Mouse (Mus musculus) left cerebral cortex, adult 6 months (tissue): Measurements from ENCODE around the gene B4galt5. TPM values are rescaled to one million over a fixed set of nuclear protein-coding genes. Genes with fewer than 3 reads are reported as not detected.

Experiments used
- long read RNA-seq, 2 experiments: library from polyadenylated mRNA; unstranded; transcript quantifications; one replicate each; pipeline ENCODE4 v2.0.0; 2019 to 2020
- polyA plus RNA-seq: library from polyadenylated mRNA; unstranded; fragments of <200 nt; fragmentation: Nextera tagmentation; gene quantifications from 2 replicates; pipeline ENCODE4 v1.2.3, GENCODE M21; 2021

B4galt5 gene
- 3.4 and 5.5 TPM in 2 replicates for polyA plus RNA-seq
- long read RNA-seq, experiment 1, full-length matches to known transcripts = 1 of 7 reads
- long read RNA-seq, experiment 1, partial matches to known transcripts = 0 of 7 reads
- long read RNA-seq, experiment 1, other reads (novel, unspliced or antisense) = 6 of 7 reads
- long read RNA-seq, experiment 2, partial matches to known transcripts = 0 of 12 reads
- long read RNA-seq, experiment 2, other reads (novel, unspliced or antisense) = 12 of 12 reads

DNA sequence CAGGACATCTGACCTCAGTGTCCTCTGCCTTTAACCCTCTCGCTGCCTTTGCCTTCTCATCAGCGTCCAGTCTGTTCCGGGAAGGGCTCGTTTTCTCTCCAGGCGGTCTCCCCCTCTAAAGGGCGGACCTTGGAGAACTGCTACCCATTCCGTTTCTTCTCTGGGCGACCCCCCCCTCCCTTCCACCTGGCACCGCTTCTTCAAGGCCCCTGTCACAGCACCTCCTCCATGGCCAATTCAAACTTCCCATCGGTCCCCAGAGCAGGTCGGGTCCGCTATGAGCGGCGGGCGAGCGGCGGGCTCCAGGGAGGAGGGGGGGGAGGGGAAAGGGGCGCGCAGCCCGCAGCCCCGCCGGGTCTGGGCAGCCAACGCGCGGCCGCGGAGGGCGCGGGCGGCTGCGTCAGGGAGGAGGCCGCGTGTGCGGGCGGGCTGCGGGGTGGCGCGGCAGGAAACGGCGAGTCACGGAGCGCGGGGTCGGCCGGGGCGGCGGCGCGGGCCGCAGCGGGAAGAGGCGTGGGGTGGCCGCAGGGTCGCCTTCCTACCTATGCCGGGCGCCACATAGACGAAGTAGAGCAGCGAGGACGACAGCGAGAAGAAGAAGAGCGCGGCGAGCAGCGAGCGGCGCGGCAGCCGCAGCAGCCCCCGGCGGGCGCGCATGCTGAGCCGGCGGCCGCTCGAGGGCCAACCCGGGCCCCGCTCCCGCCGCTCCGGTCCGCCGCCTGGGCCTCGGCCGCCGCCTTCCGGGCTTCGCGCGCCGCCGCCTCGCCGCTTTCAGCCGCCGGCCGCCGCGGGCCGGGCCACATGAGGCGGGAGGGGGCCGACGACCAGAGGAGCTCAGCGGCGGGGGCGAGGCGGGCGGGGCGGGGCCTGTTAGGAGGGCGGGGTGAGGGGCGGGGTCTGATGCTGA lies at the start of gene B4galt5:
B4galt5 (minus strand) TSS at position 808 of the 907 bp plus-strand sequence.

Other genes starting within 250 kb of the B4galt5 start
- 13.9 and 14.5 TPM in 2 replicates for gene Kcnb1, start 159.0 kb downstream of the B4galt5 start, polyA plus RNA-seq
- gene Ptgis, start 108.6 kb downstream of the B4galt5 start, polyA plus RNA-seq = 1.8 and 2.0 TPM in 2 replicates
- 5.1 and 6.3 TPM in 2 replicates for gene Slc9a8, start 72.5 kb upstream of the B4galt5 start, polyA plus RNA-seq
- 67.5 and 75.6 TPM in 2 replicates for gene Rnf114, start 143.5 kb upstream of the B4galt5 start, polyA plus RNA-seq
- 26.9 and 38.1 TPM in 2 replicates for gene Spata2, start 143.7 kb upstream of the B4galt5 start, polyA plus RNA-seq
- gene Snai1, start 189.0 kb upstream of the B4galt5 start, polyA plus RNA-seq = 0.20 and 0.33 TPM in 2 replicates